Mouse (Mus musculus) hindbrain, embryonic 13.5 days (tissue): ENCODE results near the gene Tubb5. TPM values are rescaled to one million over a fixed set of nuclear protein-coding genes. Genes with fewer than 3 reads are reported as not detected.

ENCODE experiments used
- ATAC-seq: fragments of 200-750 bp; cut with Nextera tagmentation; 2 replicates; pipeline ENCODE4 v1.8.0; 2017; ENCODE audit warnings: moderate TSS enrichment; ENCODE audit not compliant: low FRiP score
- H3K27ac ChIP-seq: fragments of 300-500 bp; sonication (generic); 2 replicates; pipeline ENCODE4 v1.5.1; 2015; ENCODE audit warnings: inconsistent platforms, mild to moderate bottlenecking, moderate library complexity
- H3K27me3 ChIP-seq: fragments of 300-500 bp; sonication (generic); 2 replicates; pipeline ENCODE4 v1.6.1; 2015; ENCODE audit warnings: mild to moderate bottlenecking, inconsistent platforms
- H3K36me3 ChIP-seq: fragments of 300-500 bp; sonication (generic); 2 replicates; pipeline ENCODE4 v1.6.1; 2015; ENCODE audit warnings: mild to moderate bottlenecking, inconsistent platforms
- H3K4me1 ChIP-seq: fragments of 300-500 bp; sonication (generic); replicated peaks from 2 replicates; pipeline ENCODE4 v1.6.1; 2015; ENCODE audit warnings: inconsistent platforms
- H3K4me2 ChIP-seq: fragments of 300-500 bp; sonication (generic); 2 replicates; pipeline ENCODE4 v1.6.1; 2015; ENCODE audit warnings: inconsistent platforms, mild to moderate bottlenecking, moderate library complexity
- H3K4me3 ChIP-seq: fragments of 300-500 bp; sonication (generic); 2 replicates; pipeline ENCODE4 v1.5.1; 2015; ENCODE audit warnings: mild to moderate bottlenecking, inconsistent platforms
- H3K9ac ChIP-seq: fragments of 300-500 bp; sonication (generic); 2 replicates; pipeline ENCODE4 v1.6.1; 2015; ENCODE audit warnings: mild to moderate bottlenecking, inconsistent platforms
- H3K9me3 ChIP-seq: fragments of 300-500 bp; sonication (generic); 2 replicates; pipeline ENCODE4 v1.6.1; 2016; ENCODE audit warnings: inconsistent platforms
- WGBS: fragments of 180-500 bp; shearing (Covaris S2); methylation state at CpG from one replicate; pipeline ENCODE4 v1.1.7; 2015; 5-methylcytosine and 5-hydroxymethylcytosine counted together
- polyA plus RNA-seq: library from polyadenylated mRNA; unstranded; fragments of >200 nt; fragmentation: Nextera tagmentation; extraction: Ambion mirVana; gene quantifications from 2 replicates; pipeline ENCODE4 v1.2.1, GENCODE M21; 2015

Gene Tubb5
- polyA plus RNA-seq, 1 experiment from 2014 or later = 1,714 TPM

DNA sequence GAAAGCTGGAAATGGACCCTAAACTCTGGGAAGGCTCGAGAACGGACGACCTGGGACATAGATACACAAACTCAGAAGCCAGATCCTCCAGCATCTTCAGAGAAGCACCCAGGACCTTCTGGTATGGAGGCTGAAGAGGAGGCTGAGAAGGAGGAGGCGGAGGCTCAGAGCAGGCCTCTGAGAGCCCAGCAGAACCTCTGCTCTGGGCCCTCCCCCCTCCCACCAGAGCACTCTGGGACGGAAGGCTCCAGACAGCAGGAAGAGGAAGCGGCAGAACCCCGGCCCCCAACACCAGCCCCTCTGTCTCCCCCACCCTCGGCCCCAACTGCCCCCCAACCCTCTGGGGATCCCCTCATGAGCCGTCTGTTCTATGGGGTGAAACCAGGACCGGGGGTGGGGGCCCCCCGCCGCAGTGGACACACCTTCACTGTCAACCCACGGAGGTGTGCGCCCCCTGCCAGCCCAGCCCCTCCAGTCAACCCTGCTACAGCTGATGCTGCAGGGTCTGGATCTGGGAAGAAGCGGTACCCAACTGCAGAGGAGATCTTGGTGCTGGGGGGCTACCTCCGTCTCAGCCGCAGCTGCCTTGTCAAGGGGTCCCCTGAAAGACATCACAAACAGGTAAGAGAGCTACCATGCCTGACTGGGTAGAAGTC, 30.2 kb upstream of the Tubb5 start:
- WGBS = 30% methylated on average over 16 of the region's 17 CpGs
- Histone ChIP-seq H3K4me1 (peaks cover 76% of the 10 kb centered on the region), H3K36me3 (peaks cover 15% of the 10 kb centered on the region), H3K9me3 (no peaks in the 10 kb centered on the region), H3K4me2 (peak overlapping the region; percentile 100), H3K9ac (peak overlapping the region; percentile 94), H3K4me3 (peak overlapping the region; percentile 67), H3K27ac (peak overlapping the region; percentile 98), H3K27me3 (no peaks in the 10 kb centered on the region)
- no peak for ATAC-seq

- H3K4me3 ChIP-seq = peak overlapping the region; percentile 67
- H3K27me3 ChIP-seq = no peaks in the 10 kb centered on the region
- H3K27ac ChIP-seq = peak overlapping the region; percentile 98
- H3K4me1 ChIP-seq = peaks cover 65% of the 10 kb centered on the region
- H3K9ac ChIP-seq = peak overlapping the region; percentile 94
- peak overlapping the region; percentile 100 for H3K4me2 ChIP-seq
- H3K36me3 ChIP-seq = peaks cover 9% of the 10 kb centered on the region
- H3K9me3 ChIP-seq = no peaks in the 10 kb centered on the region
- WGBS = 10% methylated on average over 26 of the region's 26 CpGs
- no peak; the same call in 1 of the 2 replicates for ATAC-seq
These were observed 29.1 kb upstream of the Tubb5 start for GRCm38 (mm10) chr17:35866911-35867890.

- peak; percentile 24 for ATAC-seq
- Histone ChIP-seq H3K36me3 (peaks cover 8% of the 10 kb centered on the region), H3K9me3 (no peaks in the 10 kb centered on the region), H3K4me3 (peak overlapping the region; percentile 67), H3K27ac (peak overlapping the region; percentile 98), H3K4me1 (peaks cover 64% of the 10 kb centered on the region), H3K9ac (peak overlapping the region; percentile 94), H3K27me3 (no peaks in the 10 kb centered on the region), H3K4me2 (peak overlapping the region; percentile 100)
- WGBS = 1% methylated on average over 37 of the region's 38 CpGs
These were observed 28.2 kb upstream of the Tubb5 start for GRCm38 (mm10) chr17:35866281-35866831.

- Histone ChIP-seq H3K27me3 (no peaks in the 10 kb centered on the region), H3K4me3 (peak within 1 kb of the TSS; percentile 67), H3K36me3 (peaks cover 4% of the 10 kb centered on the region), H3K27ac (peak within 1 kb of the TSS; percentile 98), H3K9me3 (no peaks in the 10 kb centered on the region), H3K9ac (peak within 1 kb of the TSS; percentile 94), H3K4me2 (peak within 1 kb of the TSS; percentile 100), H3K4me1 (peaks cover 60% of the 10 kb centered on the region)
- ATAC-seq = peak; percentile 68
- under 1% methylated on average over 45 of the region's 48 CpGs for WGBS
These were observed 27.6 kb upstream of the Tubb5 start, which contains the start of gene Ppp1r18 for GRCm38 (mm10) chr17:35865481-35866280. TSS of gene Ppp1r18 (plus strand) at chr17:35865593.

DNA sequence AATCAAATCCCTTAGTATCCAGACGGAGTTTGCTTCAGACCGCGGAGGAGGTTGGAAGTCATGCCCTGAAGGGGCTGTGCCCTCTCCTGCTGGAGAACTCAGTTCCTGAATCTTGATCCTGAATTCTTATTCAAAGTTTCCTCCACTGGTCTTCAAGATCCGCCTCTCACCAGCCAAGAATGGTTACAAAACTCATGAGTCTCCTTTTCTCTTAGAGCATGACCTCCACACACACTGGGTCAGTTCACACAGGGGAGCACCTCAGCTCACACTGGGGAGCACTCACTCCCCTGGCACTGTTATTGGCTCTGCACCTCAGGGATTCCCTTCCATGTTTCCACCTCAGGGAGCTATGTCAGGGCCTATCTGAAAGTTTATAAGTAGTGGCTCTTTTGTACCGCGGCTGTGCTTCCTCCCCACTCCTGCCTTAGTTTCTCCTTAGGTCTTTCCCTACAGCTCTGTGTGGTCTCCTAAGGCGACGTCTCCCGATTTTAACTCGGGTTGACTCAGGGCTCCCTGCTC, 26.8 kb upstream of the Tubb5 start:
- H3K4me2 ChIP-seq = peak overlapping the region; percentile 100
- no peaks in the 10 kb centered on the region for H3K9me3 ChIP-seq
- peaks cover 56% of the 10 kb centered on the region for H3K4me1 ChIP-seq
- H3K4me3 ChIP-seq = peak overlapping the region; percentile 67
- whole genome bisulfite sequencing = 25% methylated on average over 10 of the region's 10 CpGs
- H3K9ac ChIP-seq = peak overlapping the region; percentile 94
- H3K27me3 ChIP-seq = no peaks in the 10 kb centered on the region
- no peak for ATAC-seq
- peak overlapping the region; percentile 98 for H3K27ac ChIP-seq
- no peaks in the 10 kb centered on the region for H3K36me3 ChIP-seq

- Histone ChIP-seq H3K27ac (peak within 1 kb of the TSS; percentile 98), H3K9ac (peak within 1 kb of the TSS; percentile 82), H3K36me3 (peaks cover 19% of the 10 kb centered on the region), H3K4me3 (peak within 1 kb of the TSS; percentile 73), H3K4me1 (peaks cover 26% of the 10 kb centered on the region), H3K9me3 (no peaks in the 10 kb centered on the region), H3K4me2 (peak within 1 kb of the TSS; percentile 63), H3K27me3 (no peaks in the 10 kb centered on the region)
- WGBS = under 1% methylated on average over 47 of the region's 47 CpGs
- ATAC-seq = peak; percentile 91
These were observed 23.2 kb upstream of the Tubb5 start, which contains the start of gene Nrm for GRCm38 (mm10) chr17:35861198-35861857. TSS of gene Nrm (plus strand) at chr17:35861318.

DNA sequence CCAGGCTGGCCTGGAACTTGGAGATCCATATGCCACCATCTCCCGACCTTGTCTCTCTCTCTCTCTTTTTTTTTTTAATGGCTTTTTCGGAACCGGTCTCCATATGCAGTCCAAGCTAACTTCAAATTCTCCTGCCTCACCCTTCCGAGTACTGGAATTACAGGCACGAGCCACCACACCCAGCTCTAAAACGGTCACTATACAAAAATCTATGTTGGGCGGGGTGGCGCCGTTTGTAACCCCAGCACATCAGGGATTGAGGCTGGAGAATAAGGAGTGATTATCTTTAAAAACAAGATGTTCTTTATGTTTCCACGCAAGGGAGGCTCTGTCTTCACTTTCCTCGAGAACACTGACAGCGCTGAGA, 22.7 kb upstream of the Tubb5 start:
- peaks cover 19% of the 10 kb centered on the region for H3K36me3 ChIP-seq
- WGBS = 5% methylated on average over 12 of the region's 12 CpGs
- peak overlapping the region; percentile 82 for H3K9ac ChIP-seq
- H3K27me3 ChIP-seq = no peaks in the 10 kb centered on the region
- H3K4me2 ChIP-seq = peak overlapping the region; percentile 63
- H3K4me1 ChIP-seq = peaks cover 26% of the 10 kb centered on the region
- H3K27ac ChIP-seq = peak overlapping the region; percentile 98
- peak overlapping the region; percentile 73 for H3K4me3 ChIP-seq
- ATAC-seq = peak; percentile 4; the same call in 1 of the 2 replicates
- H3K9me3 ChIP-seq = no peaks in the 10 kb centered on the region

DNA sequence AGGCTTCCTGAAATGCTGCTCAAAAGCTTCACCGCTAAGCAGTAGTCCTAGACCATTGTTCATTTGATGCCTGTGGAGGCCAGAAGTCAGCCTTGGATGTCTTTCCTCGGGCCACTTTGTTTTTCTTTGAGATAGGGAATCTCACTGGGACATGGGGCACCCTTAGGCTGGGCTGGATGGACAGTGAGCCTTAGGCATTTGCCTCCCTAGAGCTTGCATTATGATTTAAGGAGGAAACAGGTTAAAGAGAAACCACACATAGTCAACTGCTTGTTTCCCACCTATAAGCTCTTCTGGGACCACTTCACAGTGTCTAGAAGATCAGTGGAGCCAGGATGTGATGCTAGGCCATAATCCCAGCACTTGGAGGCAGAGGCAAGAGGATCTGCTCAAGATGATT, 21.7 kb upstream of the Tubb5 start:
- H3K9me3 ChIP-seq = no peaks in the 10 kb centered on the region
- peaks cover 21% of the 10 kb centered on the region for H3K36me3 ChIP-seq
- H3K27ac ChIP-seq = no peak overlapping the region
- no peaks in the 10 kb centered on the region for H3K27me3 ChIP-seq
- H3K4me1 ChIP-seq = peaks cover 22% of the 10 kb centered on the region
- no peak for ATAC-seq
- H3K9ac ChIP-seq = no peak overlapping the region
- H3K4me3 ChIP-seq = no peak overlapping the region
- peak overlapping the region; percentile 63; the same call in 1 of the 2 replicates for H3K4me2 ChIP-seq
- WGBS = 61% methylated on average over 2 of the region's 2 CpGs

DNA sequence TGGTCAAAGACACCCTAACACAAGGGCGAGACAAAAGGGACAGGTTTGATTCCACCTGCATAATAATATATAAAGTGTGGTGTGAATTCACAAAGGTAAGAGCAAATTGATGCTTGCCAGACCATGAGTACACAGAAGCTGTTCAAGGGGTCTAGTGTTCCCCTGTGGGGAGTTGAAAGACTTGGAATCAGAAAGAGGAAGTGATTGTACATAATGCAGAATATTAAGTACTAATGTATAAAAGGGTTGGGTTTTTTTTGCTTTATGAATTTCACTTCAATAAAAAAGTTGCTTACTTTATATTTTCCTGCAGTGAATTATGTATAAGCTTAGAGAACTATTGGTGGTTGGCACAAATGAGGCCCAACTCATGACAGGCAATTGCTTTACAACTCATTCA, 21.3 kb upstream of the Tubb5 start:
- no peaks in the 10 kb centered on the region for H3K27me3 ChIP-seq
- no peaks in the 10 kb centered on the region for H3K9me3 ChIP-seq
- H3K4me2 ChIP-seq = no peak overlapping the region
- H3K4me1 ChIP-seq = peaks cover 17% of the 10 kb centered on the region
- no peak overlapping the region for H3K4me3 ChIP-seq
- no peak overlapping the region for H3K27ac ChIP-seq
- H3K9ac ChIP-seq = no peak overlapping the region
- H3K36me3 ChIP-seq = peaks cover 26% of the 10 kb centered on the region
- ATAC-seq = no peak
- 93% methylated on average over 1 of the region's 1 CpGs for WGBS

DNA sequence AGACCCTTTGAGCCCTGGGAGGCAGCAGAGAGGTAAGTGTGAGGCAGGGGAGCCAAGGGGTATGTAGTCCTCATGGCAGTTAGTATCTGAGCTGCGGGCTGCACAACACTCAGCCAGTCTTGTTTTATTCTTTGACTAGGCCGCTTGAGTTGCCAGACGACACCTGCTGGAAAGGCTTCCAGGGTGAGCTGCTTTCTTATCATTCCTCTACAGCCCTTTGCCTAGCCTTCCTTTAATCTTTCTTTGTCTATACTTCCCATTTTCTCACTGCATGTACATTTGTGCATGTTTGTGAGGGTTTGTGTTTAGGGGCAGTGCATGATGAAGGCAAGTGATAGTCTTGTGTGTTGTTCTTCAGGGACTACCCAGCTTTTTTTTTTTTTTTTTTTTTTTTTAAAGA, 12.9 kb upstream of the Tubb5 start:
- no peaks in the 10 kb centered on the region for H3K9me3 ChIP-seq
- no peak for ATAC-seq
- no peak overlapping the region for H3K4me2 ChIP-seq
- H3K4me1 ChIP-seq = no peaks in the 10 kb centered on the region
- H3K9ac ChIP-seq = 0 out of 2 replicates have a peak overlapping the region, but pooled peaks have one; percentile 15
- no peak overlapping the region for H3K4me3 ChIP-seq
- WGBS = 94% methylated on average over 3 of the region's 3 CpGs
- no peaks in the 10 kb centered on the region for H3K27me3 ChIP-seq
- H3K36me3 ChIP-seq = peaks cover 88% of the 10 kb centered on the region
- H3K27ac ChIP-seq = no peak overlapping the region

- no peak overlapping the region for H3K27ac ChIP-seq
- H3K4me2 ChIP-seq = no peak overlapping the region
- peaks cover 82% of the 10 kb centered on the region for H3K36me3 ChIP-seq
- no peaks in the 10 kb centered on the region for H3K9me3 ChIP-seq
- H3K4me1 ChIP-seq = no peaks in the 10 kb centered on the region
- 67% methylated on average over 1 of the region's 1 CpGs for WGBS
- H3K27me3 ChIP-seq = no peaks in the 10 kb centered on the region
- no peak for ATAC-seq
- H3K9ac ChIP-seq = no peak overlapping the region
- H3K4me3 ChIP-seq = no peak overlapping the region
These were observed 10.0 kb upstream of the Tubb5 start for GRCm38 (mm10) chr17:35848112-35848511.
